Mouse (Mus musculus) hindbrain, embryonic 11.5 days (tissue): ENCODE measurements around the gene Scn8a. TPM values are rescaled to one million over a fixed set of nuclear protein-coding genes. Genes with fewer than 3 reads are reported as not detected.
A peak's percentile ranks its signal among the peaks of the same experiment; 100 is the strongest.

Experiments used
- ATAC-seq: fragments of 200-750 bp; cut with Nextera tagmentation; 2 replicates; pipeline ENCODE4 v1.8.0; 2017; ENCODE audit warnings: mild to moderate bottlenecking, moderate TSS enrichment, moderate library complexity; ENCODE audit not compliant: low FRiP score
- DNase-seq: peaks from one replicate; pipeline ENCODE4 v3.0.0-alpha.2; 2015; ENCODE audit warnings: low spot score
- H3K27ac ChIP-seq: fragments of 300-500 bp; sonication (generic); 2 replicates; pipeline ENCODE4 v1.5.1; 2014; ENCODE audit warnings: mild to moderate bottlenecking, low read depth, low read length
- H3K27me3 ChIP-seq: fragments of 300-500 bp; sonication (generic); 2 replicates; pipeline ENCODE4 v1.6.1; 2014; ENCODE audit warnings: mild to moderate bottlenecking, low read length, moderate library complexity, mixed read lengths; ENCODE audit not compliant: control insufficient read depth, insufficient read depth
- H3K36me3 ChIP-seq: fragments of 300-500 bp; sonication (generic); 2 replicates; pipeline ENCODE4 v1.6.1; 2014; ENCODE audit warnings: mild to moderate bottlenecking, low read length, moderate library complexity, mixed read lengths; ENCODE audit not compliant: control insufficient read depth, insufficient read depth
- H3K4me1 ChIP-seq: fragments of 300-500 bp; sonication (generic); replicated peaks from 2 replicates; pipeline ENCODE4 v1.6.1; 2014; ENCODE audit warnings: low read length, mixed read lengths; ENCODE audit not compliant: control insufficient read depth, insufficient read depth
- H3K4me2 ChIP-seq: fragments of 300-500 bp; sonication (generic); replicated peaks from 2 replicates; pipeline ENCODE4 v1.6.1; 2014; ENCODE audit warnings: mild to moderate bottlenecking, low read depth, low read length
- H3K4me3 ChIP-seq: fragments of 300-500 bp; sonication (generic); 2 replicates; pipeline ENCODE4 v1.5.1; 2014; ENCODE audit warnings: low read depth, low read length
- H3K9ac ChIP-seq: fragments of 300-500 bp; sonication (generic); 2 replicates; pipeline ENCODE4 v1.6.1; 2014; ENCODE audit warnings: low read depth, low read length
- H3K9me3 ChIP-seq: fragments of 300-500 bp; sonication (generic); 2 replicates; pipeline ENCODE4 v1.6.1; 2016; ENCODE audit warnings: low read length; ENCODE audit not compliant: control insufficient read depth
- WGBS: fragments of 180-500 bp; shearing (Covaris S2); extraction: QIAGEN DNeasy Blood & Tissue Kit; methylation state at CpG from one replicate; pipeline ENCODE4 v1.1.7; 2014; 5-methylcytosine and 5-hydroxymethylcytosine counted together
- polyA plus RNA-seq: library from polyadenylated mRNA; unstranded; fragments of >200 nt; fragmentation: Nextera tagmentation; extraction: Ambion mirVana; gene quantifications from 2 replicates; pipeline ENCODE4 v1.2.1, GENCODE M21; 2014

The Scn8a gene
- polyA plus RNA-seq, 1 experiment from 2014 or later = 16.4 TPM

- Histone ChIP-seq H3K4me2 (peak overlapping the region; percentile 83), H3K9me3 (no peaks in the 10 kb centered on the region), H3K4me1 (peaks cover 36% of the 10 kb centered on the region), H3K9ac (peak overlapping the region; percentile 90), H3K27me3 (no peaks in the 10 kb centered on the region), H3K36me3 (no peaks in the 10 kb centered on the region), H3K27ac (peak overlapping the region; percentile 99), H3K4me3 (peak overlapping the region; percentile 90)
- peak; percentile 69 for DNase-seq
- ATAC-seq = peak; percentile 62
- WGBS = 3% methylated on average over 24 of the region's 26 CpGs
Observed at GRCm38 (mm10) chr15:101076071-101077000, 206.7 kb downstream of the Scn8a start.

GRCm38 (mm10) chr15:101077001-101077812 is 207.5 kb downstream of the Scn8a start:
- peak overlapping the region; percentile 90 for H3K9ac ChIP-seq
- H3K4me2 ChIP-seq = peak overlapping the region; percentile 83
- H3K27ac ChIP-seq = peak overlapping the region; percentile 99
- H3K27me3 ChIP-seq = no peaks in the 10 kb centered on the region
- H3K36me3 ChIP-seq = no peaks in the 10 kb centered on the region
- H3K9me3 ChIP-seq = no peaks in the 10 kb centered on the region
- ATAC-seq (peak; percentile 58), DNase-seq (peak; percentile 76)
- peaks cover 40% of the 10 kb centered on the region for H3K4me1 ChIP-seq
- H3K4me3 ChIP-seq = peak overlapping the region; percentile 90
- under 1% methylated on average over 34 of the region's 34 CpGs for WGBS

GRCm38 (mm10) chr15:101077813-101078730 is 208.4 kb downstream of the Scn8a start, which contains the start of gene Fignl2:
TSS of gene Fignl2 (minus strand) at chr15:101078567.
- H3K4me3 ChIP-seq = peak within 1 kb of the TSS; percentile 90
- WGBS = under 1% methylated on average over 44 of the region's 96 CpGs
- peaks cover 40% of the 10 kb centered on the region for H3K4me1 ChIP-seq
- peak within 1 kb of the TSS; percentile 99 for H3K27ac ChIP-seq
- H3K27me3 ChIP-seq = no peaks in the 10 kb centered on the region
- H3K9ac ChIP-seq = peak within 1 kb of the TSS; percentile 90
- no peaks in the 10 kb centered on the region for H3K36me3 ChIP-seq
- DNase-seq (no peak), ATAC-seq (peak; percentile 34)
- H3K9me3 ChIP-seq = no peaks in the 10 kb centered on the region
- H3K4me2 ChIP-seq = peak within 1 kb of the TSS; percentile 83

- Histone ChIP-seq H3K36me3 (no peaks in the 10 kb centered on the region), H3K27ac (peak overlapping the region; percentile 99), H3K9me3 (no peaks in the 10 kb centered on the region), H3K9ac (peak overlapping the region; percentile 90), H3K4me2 (peak overlapping the region; percentile 83), H3K4me3 (peak overlapping the region; percentile 90), H3K4me1 (peaks cover 40% of the 10 kb centered on the region), H3K27me3 (no peaks in the 10 kb centered on the region)
- DNase-seq = peak; percentile 80
- WGBS = under 1% methylated on average over 20 of the region's 30 CpGs
- ATAC-seq = peak; percentile 45
Observed at GRCm38 (mm10) chr15:101078731-101079156, 209.1 kb downstream of the Scn8a start.

- Histone ChIP-seq H3K36me3 (no peaks in the 10 kb centered on the region), H3K27me3 (no peaks in the 10 kb centered on the region), H3K9ac (no peak overlapping the region), H3K4me1 (peaks cover 34% of the 10 kb centered on the region), H3K27ac (no peak overlapping the region), H3K9me3 (no peaks in the 10 kb centered on the region), H3K4me3 (no peak overlapping the region), H3K4me2 (no peak overlapping the region)
- DNase-seq (no peak), ATAC-seq (no peak)
- 76% methylated on average over 9 of the region's 9 CpGs for WGBS
Observed at GRCm38 (mm10) chr15:101080031-101080520, 210.4 kb downstream of the Scn8a start.

- Histone ChIP-seq H3K36me3 (no peaks in the 10 kb centered on the region), H3K27me3 (no peaks in the 10 kb centered on the region), H3K9ac (no peak overlapping the region), H3K4me2 (no peak overlapping the region), H3K4me3 (no peak overlapping the region), H3K4me1 (peaks cover 24% of the 10 kb centered on the region), H3K27ac (no peak overlapping the region), H3K9me3 (no peaks in the 10 kb centered on the region)
- WGBS = 79% methylated on average over 7 of the region's 7 CpGs
- no peak for ATAC-seq
- DNase-seq = no peak
Observed at GRCm38 (mm10) chr15:101081035-101081548, 211.4 kb downstream of the Scn8a start.

GRCm38 (mm10) chr15:101082236-101082635 is 212.6 kb downstream of the Scn8a start:
- Histone ChIP-seq H3K9ac (no peak overlapping the region), H3K4me1 (peaks cover 19% of the 10 kb centered on the region), H3K4me3 (no peak overlapping the region), H3K36me3 (no peaks in the 10 kb centered on the region), H3K27me3 (no peaks in the 10 kb centered on the region), H3K4me2 (no peak overlapping the region), H3K27ac (no peak overlapping the region), H3K9me3 (no peaks in the 10 kb centered on the region)
- ATAC-seq = no peak
- no peak for DNase-seq
- 47% methylated on average over 4 of the region's 4 CpGs for WGBS
